Mouse (Mus musculus) monocyte, adult 5-6 weeks (primary cell): ENCODE measurements at regions not wholly inside any gene's neighbourhood (a gene's known extent, or its start where the extent isn't known, plus 50 kb on each side); places are given as distances from the start of the nearest gene placed in this dataset.

ENCODE experiments used
- ATAC-seq: fragments of 153-309, 156-312 bp; replicated peaks from 2 replicates; pipeline ENCODE4 v1.8.0; 2017; ENCODE audit warnings: mild to moderate bottlenecking; ENCODE audit not compliant: low TSS enrichment, insufficient number of reproducible peaks, severe bottlenecking, poor library complexity, low FRiP score

- ATAC-seq, result no peak
Observed at GRCm38 (mm10) chr3:50761766-50762165, 318.4 kb upstream of the Slc7a11 start.

DNA sequence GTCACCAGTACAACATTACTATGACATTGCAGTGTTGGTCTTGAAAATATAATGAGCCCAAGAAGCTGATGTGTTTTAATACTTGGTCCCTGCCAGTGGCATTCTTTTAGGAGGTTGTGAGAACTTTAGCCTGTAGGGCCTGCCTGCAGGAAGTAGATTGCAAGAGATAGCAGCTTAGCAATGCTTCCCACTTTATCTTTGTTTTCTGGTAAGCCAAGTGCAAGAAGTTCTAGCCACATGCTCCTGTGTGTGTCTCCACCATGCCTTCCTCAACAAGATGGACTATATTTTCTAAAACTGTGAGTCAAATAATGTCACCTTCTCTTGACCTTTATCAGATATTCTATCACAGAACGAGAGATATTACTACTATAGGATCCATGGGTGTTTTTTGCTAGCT is 314.7 kb upstream of the Slc7a11 start:
- ATAC-seq, result no peak

DNA sequence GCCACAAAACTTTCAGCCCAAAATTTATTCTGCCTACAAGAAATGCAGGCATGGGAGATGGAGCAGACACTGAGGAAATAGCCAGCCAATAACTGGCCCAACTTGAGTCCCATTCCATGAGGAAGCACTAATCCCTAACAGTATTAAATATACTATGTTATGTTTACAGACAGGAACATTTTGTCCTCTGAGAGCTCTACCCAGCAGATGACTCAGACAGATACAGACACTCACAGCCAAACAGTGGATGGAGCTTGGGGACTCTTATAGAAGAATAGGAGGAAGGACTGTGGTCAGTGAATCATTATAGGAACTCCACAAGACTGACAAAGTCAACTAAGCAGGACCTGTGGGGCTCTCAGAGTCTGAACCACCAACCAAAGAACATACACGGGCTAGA is 293.8 kb upstream of the Slc7a11 start:
- no peak for ATAC-seq

- ATAC-seq, result no peak
Observed at GRCm38 (mm10) chr3:50719035-50719434, 275.6 kb upstream of the Slc7a11 start.

GRCm38 (mm10) chr3:50713463-50713862 is 270.0 kb upstream of the Slc7a11 start:
- no peak for ATAC-seq

DNA sequence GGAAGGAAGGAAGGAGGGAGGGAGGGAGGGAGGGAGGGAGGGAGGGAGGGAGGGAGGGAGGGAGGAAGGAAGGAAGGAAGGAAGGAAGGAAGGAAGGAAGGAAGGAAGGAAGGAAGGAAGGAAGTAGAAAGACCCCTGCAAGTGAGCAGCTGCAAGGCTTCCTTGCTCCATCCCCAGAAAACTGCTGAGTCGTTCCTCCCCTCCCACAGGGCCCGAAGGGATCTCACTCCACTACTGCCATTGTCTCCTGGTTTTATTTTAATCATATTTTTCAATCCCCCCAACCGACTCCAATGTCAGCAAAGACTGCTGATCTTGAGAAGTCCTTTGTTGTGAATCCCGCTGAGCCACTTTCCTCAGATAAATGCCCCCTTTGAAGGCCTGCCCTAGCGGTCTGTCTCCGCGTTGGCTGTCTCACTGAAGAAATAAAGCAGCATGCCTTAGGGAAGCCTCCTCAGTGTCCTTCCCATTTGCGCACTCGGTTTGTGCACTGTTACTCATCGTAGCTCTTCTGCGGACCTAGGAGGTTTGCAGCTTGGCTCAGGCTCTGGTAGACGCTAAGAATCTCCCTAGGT is 266.1 kb upstream of the Slc7a11 start:
- ATAC-seq, result no peak

GRCm38 (mm10) chr3:50706707-50707106 is 263.3 kb upstream of the Slc7a11 start:
- no peak for ATAC-seq

DNA sequence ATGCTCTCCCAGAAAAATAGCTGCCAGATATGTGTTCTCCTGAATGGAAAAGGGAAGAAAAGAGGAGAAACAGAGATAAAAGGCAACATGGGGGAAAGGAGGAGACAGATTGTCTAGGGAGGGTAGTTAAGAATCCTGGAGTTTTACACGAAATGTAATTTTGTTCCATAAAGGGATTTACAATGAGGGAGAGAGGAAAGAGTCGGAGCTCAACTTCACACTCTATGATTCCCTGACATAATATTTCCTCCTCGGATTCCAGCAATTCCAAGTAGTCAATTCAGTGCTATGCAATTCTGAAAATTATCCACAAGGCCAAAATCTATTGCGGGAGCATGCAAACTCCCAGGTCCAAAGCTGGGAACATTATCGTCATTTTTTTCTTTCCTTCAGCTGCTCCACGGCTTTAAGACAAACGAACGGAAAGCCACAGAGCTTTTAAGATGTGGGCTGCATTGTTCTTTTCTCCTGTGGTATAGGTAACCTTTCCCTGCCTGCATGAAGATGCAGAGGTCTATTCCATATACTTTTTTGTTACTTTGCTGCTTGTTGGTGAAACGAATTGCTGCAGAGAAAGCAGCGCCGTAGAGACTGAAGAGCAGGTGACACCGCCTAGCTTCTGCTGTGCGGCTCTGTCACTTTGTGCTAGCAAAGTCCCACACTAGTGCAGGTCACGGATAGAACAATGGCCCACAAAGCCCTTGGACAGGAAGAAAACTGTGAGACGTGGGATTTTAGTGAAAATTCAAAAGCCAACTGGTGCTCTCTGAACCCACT is 251.7 kb upstream of the Slc7a11 start:
- ATAC-seq, result no peak

GRCm38 (mm10) chr3:50694497-50694896 is 251.1 kb upstream of the Slc7a11 start:
- no peak for ATAC-seq

GRCm38 (mm10) chr3:50692306-50692705 is 248.9 kb upstream of the Slc7a11 start:
- no peak for ATAC-seq

GRCm38 (mm10) chr3:50690750-50691149 is 247.3 kb upstream of the Slc7a11 start:
- ATAC-seq, result no peak

DNA sequence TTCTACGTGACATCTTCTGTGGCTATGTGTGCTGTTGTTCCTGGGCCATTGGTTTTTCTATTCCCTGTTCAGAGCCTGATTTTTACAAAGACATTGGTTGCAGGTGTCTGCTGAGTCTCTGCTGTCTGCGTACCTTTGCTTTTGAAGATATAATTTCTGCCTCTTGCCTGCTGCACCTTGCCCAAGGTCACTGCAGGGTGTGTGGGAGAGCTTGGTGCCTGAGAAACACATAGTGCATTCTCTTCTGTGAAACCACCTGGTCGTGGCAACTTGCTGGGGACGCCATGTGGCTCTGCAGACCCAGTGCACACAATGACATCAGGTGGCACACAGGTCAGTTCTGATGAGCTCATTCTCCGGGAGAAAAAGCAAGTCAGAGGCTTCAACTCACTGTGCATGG is 246.0 kb upstream of the Slc7a11 start:
- no peak for ATAC-seq

DNA sequence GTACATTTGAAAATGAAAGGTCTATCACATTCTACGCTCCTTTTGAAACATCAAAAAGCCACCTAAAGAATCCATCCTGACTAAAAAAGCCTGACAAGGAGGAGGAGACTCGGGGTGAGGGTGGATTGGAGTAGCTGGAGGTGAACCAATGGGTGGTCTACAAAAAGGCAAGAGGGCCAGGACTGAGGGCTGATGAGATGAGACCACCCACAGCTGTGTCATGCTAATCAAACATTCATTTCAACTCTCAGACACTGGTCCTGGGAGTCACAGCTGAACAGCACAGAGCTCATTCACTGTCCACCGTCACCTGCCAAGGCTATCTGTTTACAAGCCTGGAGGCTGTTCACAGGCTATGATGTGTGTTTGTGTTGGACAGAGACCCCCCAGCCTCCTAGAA is 244.3 kb upstream of the Slc7a11 start:
- no peak for ATAC-seq

GRCm38 (mm10) chr3:50678611-50678988 is 235.2 kb upstream of the Slc7a11 start:
- no peak for ATAC-seq

GRCm38 (mm10) chr3:50677953-50678610 is 234.7 kb upstream of the Slc7a11 start:
- ATAC-seq, result no peak

GRCm38 (mm10) chr3:50675769-50676168 is 232.4 kb upstream of the Slc7a11 start:
- no peak for ATAC-seq

GRCm38 (mm10) chr3:50674860-50675566 is 231.6 kb upstream of the Slc7a11 start:
- ATAC-seq, result no peak

DNA sequence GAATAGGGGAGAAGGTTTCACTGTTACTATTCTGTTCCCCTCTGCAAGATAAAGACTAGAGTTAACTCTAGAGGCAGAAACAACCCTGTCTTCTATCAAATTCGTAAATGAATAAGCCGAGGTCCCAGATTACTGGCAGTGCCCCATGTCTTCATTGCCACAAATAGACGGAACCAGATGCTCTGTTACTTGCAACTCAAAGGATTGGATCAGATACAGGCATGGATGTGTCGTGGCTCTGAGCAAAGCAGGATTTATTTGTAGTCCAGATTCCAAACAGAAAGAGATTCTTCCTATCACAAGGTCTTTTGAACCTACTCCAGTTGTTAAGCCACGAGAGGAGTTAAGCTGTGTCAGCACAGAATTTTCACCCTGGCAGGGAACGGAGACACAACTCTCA is 221.9 kb upstream of the Slc7a11 start:
- ATAC-seq, result no peak

GRCm38 (mm10) chr3:50660966-50661365 is 217.6 kb upstream of the Slc7a11 start:
- no peak for ATAC-seq

DNA sequence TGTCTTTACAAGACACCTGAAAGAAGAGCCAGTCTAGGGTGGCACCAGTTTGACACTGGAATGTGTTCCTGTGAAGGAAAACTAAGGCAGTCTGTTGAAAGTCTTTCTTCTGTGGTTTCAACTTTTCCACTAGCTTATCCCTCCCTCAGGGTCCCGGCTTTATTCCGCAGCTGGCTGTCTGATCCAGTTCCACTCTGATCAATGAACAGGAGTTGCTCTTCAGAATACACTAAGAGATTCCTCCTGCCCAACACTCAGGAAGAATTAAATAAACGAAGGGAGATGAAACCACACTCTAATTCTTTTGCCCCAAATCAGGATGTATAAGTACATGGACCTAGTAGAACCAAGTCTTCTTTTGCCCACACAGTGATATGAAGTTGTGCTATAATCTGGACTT is 217.2 kb upstream of the Slc7a11 start:
- ATAC-seq, result no peak
